Mouse (Mus musculus) MEL (cell line): ENCODE measurements around the gene Neurod2. TPM values are rescaled to one million over a fixed set of nuclear protein-coding genes. Genes with fewer than 3 reads are reported as not detected.

Source experiments
- DNase-seq: peaks from one replicate; pipeline ENCODE4 v3.0.0; 2011; ENCODE audit warnings: low read depth, low spot score
- H3K27ac ChIP-seq: 2 replicates; pipeline ENCODE4 v1.5.1; 2012; ENCODE audit warnings: low read depth, mild to moderate bottlenecking, control low read depth, low read length, moderate library complexity; ENCODE audit not compliant: control insufficient read depth
- H3K27me3 ChIP-seq, 2 experiments: fragments of 150-350 bp in 1 of 2; sonication (generic) in 1 of 2; 2 replicates each; pipeline ENCODE4 v1.6.1; 2012; ENCODE audit warnings: low read length in 2 of 2, mild to moderate bottlenecking in 2 of 2, improper control_type of control experiment in 1 of 2, moderate library complexity in 1 of 2; ENCODE audit not compliant: insufficient read depth in 2 of 2, control insufficient read depth in 1 of 2
- H3K36me3 ChIP-seq, 2 experiments: 2 replicates each; pipeline ENCODE4 v1.6.1; 2012 to 2014; ENCODE audit warnings: low read length in 2 of 2, improper control_type of control experiment in 1 of 2, inconsistent platforms in 1 of 2, mild to moderate bottlenecking in 1 of 2; ENCODE audit not compliant: insufficient read depth in 2 of 2, control insufficient read depth in 1 of 2
- H3K4me1 ChIP-seq, 2 experiments: fragments of 150-350 bp in 1 of 2; sonication (generic) in 1 of 2; 2 replicates each; pipeline ENCODE4 v1.6.1; 2012; ENCODE audit warnings: low read length in 2 of 2, improper control_type of control experiment in 1 of 2, mild to moderate bottlenecking in 1 of 2; ENCODE audit not compliant: insufficient read depth in 2 of 2, control insufficient read depth in 1 of 2
- H3K4me3 ChIP-seq, 2 experiments: fragments of 150-350 bp in 1 of 2; sonication (generic) in 1 of 2; 2 replicates each; pipeline ENCODE4 v1.5.1; 2012; ENCODE audit warnings: low read depth in 2 of 2, low read length in 2 of 2, mild to moderate bottlenecking in 2 of 2, moderate library complexity in 2 of 2, control low read depth in 1 of 2, improper control_type of control experiment in 1 of 2; ENCODE audit not compliant: control insufficient read depth in 1 of 2, insufficient read depth in 1 of 2
- H3K79me2 ChIP-seq: 2 replicates; pipeline ENCODE4 v1.6.1; 2012; ENCODE audit warnings: mild to moderate bottlenecking, low read length, moderate library complexity; ENCODE audit not compliant: control insufficient read depth, poor library complexity, insufficient read depth
- H3K9ac ChIP-seq: 2 replicates; pipeline ENCODE4 v1.6.1; 2012; ENCODE audit warnings: low read depth, mild to moderate bottlenecking, control low read depth, low read length, moderate library complexity; ENCODE audit not compliant: control insufficient read depth, poor library complexity, severe bottlenecking
- H3K9me3 ChIP-seq: fragments of 150-350 bp; sonication (generic); replicated peaks from 2 replicates; pipeline ENCODE4 v1.6.1; 2012; ENCODE audit warnings: mild to moderate bottlenecking, low read length, improper control_type of control experiment, moderate library complexity; ENCODE audit not compliant: insufficient read depth
- BHLHE40 ChIP-seq: IDR thresholded peaks from 2 replicates; pipeline ENCODE4 v1.6.1; 2012; ENCODE audit warnings: low read depth, mild to moderate bottlenecking, inconsistent platforms, low read length, improper control_type of control experiment, borderline replicate concordance
- CHD1 ChIP-seq: IDR thresholded peaks from 2 replicates; pipeline ENCODE4 v1.6.1; 2012; ENCODE audit warnings: low read depth, mild to moderate bottlenecking, inconsistent platforms, low read length, improper control_type of control experiment
- CTCF ChIP-seq, 3 experiments: IDR thresholded peaks in 2 of 3; conservative IDR thresholded peaks in 1 of 3; 2 replicates each; pipeline ENCODE4 v1.5.1; 2011 to 2012; ENCODE audit warnings: low read length in 3 of 3, low read depth in 2 of 3, mild to moderate bottlenecking in 2 of 3, improper control_type of control experiment in 1 of 3, inconsistent platforms in 1 of 3, mixed read lengths in 1 of 3, moderate library complexity in 1 of 3; ENCODE audit not compliant: control insufficient read depth in 1 of 3, insufficient read depth in 1 of 3, poor library complexity in 1 of 3, severe bottlenecking in 1 of 3
- GABPA ChIP-seq: IDR thresholded peaks from 2 replicates; pipeline ENCODE4 v1.6.1; 2012; ENCODE audit warnings: low read depth, mild to moderate bottlenecking, inconsistent platforms, low read length, improper control_type of control experiment, moderate library complexity
- GATA1 ChIP-seq: IDR thresholded peaks from 2 replicates; pipeline ENCODE4 v1.6.1; 2011; ENCODE audit warnings: low read depth, low read length, improper control_type of control experiment
- HCFC1 ChIP-seq: IDR thresholded peaks from 2 replicates; pipeline ENCODE4 v1.6.1; 2012; ENCODE audit warnings: low read depth, mild to moderate bottlenecking, inconsistent platforms, low read length, improper control_type of control experiment, moderate library complexity
- KAT2A ChIP-seq: conservative IDR thresholded peaks from 2 replicates; pipeline ENCODE4 v1.6.1; 2012; ENCODE audit warnings: low read depth, low read length, improper control_type of control experiment, inconsistent platforms
- MAX ChIP-seq: IDR thresholded peaks from 2 replicates; pipeline ENCODE4 v1.6.1; 2011; ENCODE audit warnings: low read length, improper control_type of control experiment
- NELFE ChIP-seq: IDR thresholded peaks from 2 replicates; pipeline ENCODE4 v1.6.1; 2011; ENCODE audit warnings: low read depth, low read length, improper control_type of control experiment
- NRF1 ChIP-seq: IDR thresholded peaks from 2 replicates; pipeline ENCODE4 v1.6.1; 2014; ENCODE audit warnings: low read depth, mild to moderate bottlenecking, inconsistent platforms, low read length, improper control_type of control experiment, moderate library complexity; ENCODE audit not compliant: poor library complexity, insufficient read depth, severe bottlenecking
- RAD21 ChIP-seq: IDR thresholded peaks from 2 replicates; pipeline ENCODE4 v1.6.1; 2011; ENCODE audit warnings: mild to moderate bottlenecking, low read depth, low read length, improper control_type of control experiment
- SMC3 ChIP-seq: IDR thresholded peaks from 2 replicates; pipeline ENCODE4 v1.6.1; 2011; ENCODE audit warnings: low read depth, low read length, improper control_type of control experiment
- TAL1 ChIP-seq: IDR thresholded peaks from 2 replicates; pipeline ENCODE4 v1.6.1; 2012; ENCODE audit warnings: mild to moderate bottlenecking, inconsistent platforms, low read length, moderate library complexity, mixed read lengths
- TBP ChIP-seq: IDR thresholded peaks from 2 replicates; pipeline ENCODE4 v1.8.0; 2011; ENCODE audit warnings: low read depth, low read length, improper control_type of control experiment
- TCF12 ChIP-seq: IDR thresholded peaks from 2 replicates; pipeline ENCODE4 v1.6.1; 2014; ENCODE audit warnings: low read depth, mild to moderate bottlenecking, inconsistent platforms, low read length, improper control_type of control experiment, moderate library complexity
- ZC3H11A ChIP-seq: IDR thresholded peaks from 2 replicates; pipeline ENCODE4 v1.6.1; 2012; ENCODE audit warnings: low read depth, mild to moderate bottlenecking, inconsistent platforms, low read length, improper control_type of control experiment
- ZNF384 ChIP-seq: IDR thresholded peaks from 2 replicates; pipeline ENCODE4 v1.6.1; 2012; ENCODE audit warnings: low read depth, mild to moderate bottlenecking, inconsistent platforms, low read length, improper control_type of control experiment
- polyA plus RNA-seq, 2 experiments: library from polyadenylated mRNA; stranded (reverse) in 1 of 2; unstranded in 1 of 2; fragments of >175 nt in 1 of 2; fragments of >200 nt in 1 of 2; gene quantifications; 2 replicates each; pipeline versions ENCODE4 v1.2.1 to v1.2.4; 2012; ENCODE audit warnings: low replicate concordance in 2 of 2, low read depth in 1 of 2; ENCODE audit not compliant: insufficient read length in 2 of 2, insufficient read depth in 1 of 2, missing spikeins in 1 of 2
- total RNA-seq: library from RNA; depleted of rRNA; stranded (reverse); fragments of 300-350 nt; gene quantifications from 2 replicates; pipeline ENCODE4 v1.2.3, GENCODE M21; 2012

The Neurod2 gene
- total and polyA plus RNA-seq, 3 experiments, result not detected

DNA sequence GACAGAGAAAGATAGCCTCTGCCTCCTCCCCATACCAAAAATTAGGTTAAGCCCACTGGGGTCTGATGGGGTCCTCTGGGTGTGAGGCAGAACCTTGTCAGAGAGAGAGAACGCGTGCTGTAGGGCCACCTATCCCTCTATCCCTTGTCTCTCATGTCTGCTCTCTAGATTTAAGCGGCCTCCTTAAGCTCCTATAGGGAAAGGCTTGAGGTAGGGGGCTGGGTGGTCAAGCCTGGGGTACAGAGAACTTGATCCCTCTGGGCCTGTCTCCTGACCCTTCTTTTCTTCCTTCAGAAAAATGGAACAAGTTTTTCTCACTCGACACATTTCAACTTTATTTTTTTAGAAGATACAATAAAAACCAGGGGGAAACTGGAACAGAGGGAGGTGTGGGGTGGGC, 3.4 kb upstream of the Neurod2 start:
- H3K4me1 ChIP-seq, result peaks cover 0 to 4% of the 10 kb centered on the region in 2 experiments; a peak in 1 of 4 replicates
- H3K9me3 ChIP-seq, result no peaks in the 10 kb centered on the region
- H3K27ac ChIP-seq, result no peak overlapping the region
- no peak for DNase-seq
- no peak overlapping the region for H3K9ac ChIP-seq
- peaks cover 0 to 2% of the 10 kb centered on the region in 2 experiments; a peak in 1 of 4 replicates for H3K27me3 ChIP-seq
- H3K79me2 ChIP-seq, result no peaks in the 10 kb centered on the region
- no peaks in the 10 kb centered on the region for H3K36me3 ChIP-seq
- H3K4me3 ChIP-seq, result no peak overlapping the region
- TF ChIP-seq ZNF384 (no peak), TBP (no peak), MAX (no peak), TCF12 (no peak), BHLHE40 (no peak), RAD21 (no peak), NRF1 (no peak), GATA1 (no peak)

DNA sequence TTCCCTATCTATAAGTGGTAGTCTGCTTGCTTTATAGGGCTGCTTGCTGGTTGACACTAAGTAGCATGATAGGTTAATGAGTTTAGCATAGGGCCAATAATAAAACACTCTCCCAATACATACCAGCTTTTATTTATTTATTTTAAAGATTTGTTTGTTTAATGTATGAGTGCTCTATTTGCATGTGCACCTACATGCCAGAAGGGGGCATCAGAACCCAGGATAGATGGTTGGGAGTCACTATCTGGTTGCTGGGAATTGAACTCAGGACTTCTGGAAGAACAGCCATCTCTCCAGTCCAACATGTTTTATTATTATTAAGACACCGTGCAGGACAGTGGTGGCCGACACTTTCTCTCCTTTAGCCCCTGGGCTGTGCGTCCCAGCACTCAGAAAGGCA, 2.7 kb upstream of the Neurod2 start:
- Histone ChIP-seq H3K4me3 (no peak overlapping the region), H3K27ac (no peak overlapping the region), H3K79me2 (no peaks in the 10 kb centered on the region), H3K9ac (no peak overlapping the region), H3K36me3 (no peaks in the 10 kb centered on the region), H3K27me3 (peaks cover 0 to 2% of the 10 kb centered on the region in 2 experiments; a peak in 1 of 4 replicates), H3K4me1 (peaks cover 0 to 4% of the 10 kb centered on the region in 2 experiments; a peak in 1 of 4 replicates), H3K9me3 (no peaks in the 10 kb centered on the region)
- TF ChIP-seq GABPA (no peak), SMC3 (peak; percentile 55), CHD1 (no peak), HCFC1 (no peak), KAT2A (no peak), CTCF (IDR thresholded peaks at IDR 0.05 in 2 of 3, conservative IDR thresholded peaks at IDR 0.05 in 1 of 3; ENCODE audit: control insufficient read depth in 1 of 3, insufficient read depth in 1 of 3, low read depth in 2 of 3, low read length in 3 of 3, poor library complexity in 1 of 3, severe bottlenecking in 1 of 3) (peak; percentile 18 to 54 (median 39)), ZC3H11A (peak; percentile 29; the same call in 1 of the 2 replicates), RAD21 (peak; percentile 37), NELFE (no peak), TAL1 (no peak)
- no peak for DNase-seq
